Mouse (Mus musculus): ENCODE measurements around the gene Comp. TPM values are rescaled to one million over a fixed set of nuclear protein-coding genes. Genes with fewer than 3 reads are reported as not detected.
A peak's percentile ranks its signal among the peaks of the same experiment; 100 is the strongest.

Comp gene
- 5.1 and 7.3 TPM in 2 replicates for polyA plus RNA-seq (2015; fragmentation: Nextera tagmentation; extraction: Ambion mirVana)

- peak within 1 kb of the TSS; percentile 80 for H3K4me2 ChIP-seq (replicated peaks)
- H3K9ac ChIP-seq: no peak within 1 kb of the TSS; the same call in 1 of the 2 replicates
- H3K4me3 ChIP-seq (replicated peaks): peak within 1 kb of the TSS; percentile 45
- peaks cover 73% of the 10 kb centered on the region for H3K27me3 ChIP-seq
- no peaks in the 10 kb centered on the region for H3K36me3 ChIP-seq
- no peak within 1 kb of the TSS for H3K27ac ChIP-seq (replicated peaks)
- no peaks in the 10 kb centered on the region for H3K9me3 ChIP-seq (replicated peaks)
- H3K4me1 ChIP-seq: peaks cover 36% of the 10 kb centered on the region
- 4% methylated on average over 47 of the region's 47 CpGs for WGBS
- ATAC-seq (ENCODE audit: insufficient number of reproducible peaks, low FRiP score, low TSS enrichment, low read depth): no peak
These were observed at the start of gene Comp for GRCm38 (mm10) chr8:70373397-70374317. TSS of gene Comp (plus strand) at chr8:70373558.

DNA sequence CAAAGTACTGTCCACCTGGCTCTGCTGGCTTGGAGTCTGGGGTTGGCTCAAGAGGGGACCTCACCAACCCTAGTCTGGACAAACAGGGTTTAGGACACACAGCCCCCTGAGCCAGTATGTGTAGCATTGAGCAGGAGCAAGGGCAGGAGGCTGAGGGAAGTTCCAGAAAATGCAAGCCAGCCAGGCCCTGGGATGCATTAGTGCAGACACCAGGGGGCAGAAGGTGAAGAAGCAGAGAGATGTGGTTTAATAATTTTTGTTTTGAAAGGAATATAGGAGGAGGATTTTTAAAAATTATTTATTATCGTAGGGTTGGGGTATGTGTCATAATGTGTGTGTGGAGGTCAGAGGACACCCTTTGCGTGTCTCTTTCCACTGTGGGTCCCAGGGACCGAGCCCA is 49.6 kb upstream of the Comp start:
- 93% methylated on average over 3 of the region's 3 CpGs for WGBS

DNA sequence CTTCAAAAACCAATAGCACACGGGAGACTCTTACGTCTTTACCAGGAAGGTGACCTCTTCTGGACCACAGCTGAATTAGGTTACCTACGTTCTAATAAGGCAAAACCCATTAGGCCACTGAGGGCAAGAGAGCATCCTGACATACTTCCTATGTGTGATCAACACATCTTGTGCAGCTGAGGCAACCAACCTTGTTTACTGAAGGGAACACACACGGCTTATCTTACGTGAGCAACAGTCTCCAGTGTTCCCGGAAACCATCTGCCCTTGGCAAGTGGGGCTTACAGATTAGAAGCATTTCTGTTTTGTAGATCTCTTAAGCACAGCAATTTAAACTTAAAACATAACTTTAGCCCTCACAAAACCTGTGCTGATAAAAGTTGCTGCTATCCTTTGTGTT is 45.8 kb upstream of the Comp start:
- Histone ChIP-seq H3K27ac (replicated peaks) (no peak overlapping the region), H3K4me2 (replicated peaks) (no peak overlapping the region), H3K36me3 (peaks cover 36% of the 10 kb centered on the region), H3K4me3 (replicated peaks) (no peak overlapping the region), H3K9ac (no peak overlapping the region), H3K4me1 (peaks cover 26% of the 10 kb centered on the region), H3K27me3 (0 out of 2 replicates have a peak, but pooled peaks cover 4% of the 10 kb centered on the region), H3K9me3 (replicated peaks) (no peaks in the 10 kb centered on the region)
- no peak for ATAC-seq (ENCODE audit: insufficient number of reproducible peaks, low FRiP score, low TSS enrichment, low read depth)
- 93% methylated on average over 6 of the region's 6 CpGs for WGBS

More for the DNA sequence above, 49.6 kb upstream of the Comp start:
- H3K9me3 ChIP-seq (replicated peaks): no peaks in the 10 kb centered on the region
- H3K4me1 ChIP-seq: no peaks in the 10 kb centered on the region
- peaks cover 37% of the 10 kb centered on the region for H3K36me3 ChIP-seq
- no peak overlapping the region for H3K27ac ChIP-seq (replicated peaks)
- no peak overlapping the region for H3K4me3 ChIP-seq (replicated peaks)
- no peak for ATAC-seq (ENCODE audit: insufficient number of reproducible peaks, low FRiP score, low TSS enrichment, low read depth)
- no peak overlapping the region for H3K9ac ChIP-seq
- H3K4me2 ChIP-seq (replicated peaks): no peak overlapping the region
- H3K27me3 ChIP-seq: no peaks in the 10 kb centered on the region

GRCm38 (mm10) chr8:70329124-70329834 is 44.1 kb upstream of the Comp start, which contains the start of gene Gdf1:
TSS of gene Gdf1 (plus strand) at chr8:70329817.
- peaks cover 47% of the 10 kb centered on the region for H3K36me3 ChIP-seq
- H3K27me3 ChIP-seq: 0 out of 2 replicates have a peak, but pooled peaks cover 4% of the 10 kb centered on the region
- H3K4me2 ChIP-seq (replicated peaks): peak within 1 kb of the TSS; percentile 34
- WGBS: 33% methylated on average over 14 of the region's 14 CpGs
- no peak within 1 kb of the TSS for H3K27ac ChIP-seq (replicated peaks)
- peak within 1 kb of the TSS; percentile 4; the same call in 1 of the 2 replicates for H3K4me3 ChIP-seq (replicated peaks)
- H3K9ac ChIP-seq: no peak within 1 kb of the TSS
- H3K9me3 ChIP-seq (replicated peaks): no peaks in the 10 kb centered on the region
- peaks cover 27% of the 10 kb centered on the region for H3K4me1 ChIP-seq
- no peak for ATAC-seq (ENCODE audit: insufficient number of reproducible peaks, low FRiP score, low TSS enrichment, low read depth)

GRCm38 (mm10) chr8:70329835-70330740 is 43.3 kb upstream of the Comp start:
- WGBS: 15% methylated on average over 45 of the region's 45 CpGs

GRCm38 (mm10) chr8:70330741-70331364 is 42.5 kb upstream of the Comp start:
- no peaks in the 10 kb centered on the region for H3K9me3 ChIP-seq (replicated peaks)
- H3K9ac ChIP-seq: no peak overlapping the region
- H3K27me3 ChIP-seq: 0 out of 2 replicates have a peak, but pooled peaks cover 4% of the 10 kb centered on the region
- 37% methylated on average over 53 of the region's 53 CpGs for whole genome bisulfite sequencing
- H3K36me3 ChIP-seq: peaks cover 57% of the 10 kb centered on the region
- H3K27ac ChIP-seq (replicated peaks): no peak overlapping the region
- peaks cover 27% of the 10 kb centered on the region for H3K4me1 ChIP-seq
- peak overlapping the region; percentile 4; the same call in 1 of the 2 replicates for H3K4me3 ChIP-seq (replicated peaks)
- peak; percentile 29 for ATAC-seq (ENCODE audit: insufficient number of reproducible peaks, low FRiP score, low TSS enrichment, low read depth)
- peak overlapping the region; percentile 34 for H3K4me2 ChIP-seq (replicated peaks)

More at GRCm38 (mm10) chr8:70329835-70330740, 43.3 kb upstream of the Comp start:
- 0 out of 2 replicates have a peak, but pooled peaks cover 4% of the 10 kb centered on the region for H3K27me3 ChIP-seq
- H3K9me3 ChIP-seq (replicated peaks): no peaks in the 10 kb centered on the region
- peaks cover 49% of the 10 kb centered on the region for H3K36me3 ChIP-seq
- peak overlapping the region; percentile 34 for H3K4me2 ChIP-seq (replicated peaks)
- H3K4me3 ChIP-seq (replicated peaks): 0 out of 2 replicates have a peak overlapping the region, but pooled peaks have one; percentile 4
- ATAC-seq (ENCODE audit: insufficient number of reproducible peaks, low FRiP score, low TSS enrichment, low read depth): 0 out of 2 replicates have a peak, but pooled peaks have one; percentile 16
- no peak overlapping the region for H3K9ac ChIP-seq
- H3K27ac ChIP-seq (replicated peaks): no peak overlapping the region
- H3K4me1 ChIP-seq: peaks cover 27% of the 10 kb centered on the region

GRCm38 (mm10) chr8:70331526-70331925 is 41.8 kb upstream of the Comp start:
- no peak overlapping the region for H3K9ac ChIP-seq
- no peaks in the 10 kb centered on the region for H3K9me3 ChIP-seq (replicated peaks)
- H3K4me2 ChIP-seq (replicated peaks): no peak overlapping the region
- H3K27ac ChIP-seq (replicated peaks): no peak overlapping the region
- peaks cover 27% of the 10 kb centered on the region for H3K4me1 ChIP-seq
- 0 out of 2 replicates have a peak, but pooled peaks cover 4% of the 10 kb centered on the region for H3K27me3 ChIP-seq
- no peak for ATAC-seq (ENCODE audit: insufficient number of reproducible peaks, low FRiP score, low TSS enrichment, low read depth)
- no peak overlapping the region for H3K4me3 ChIP-seq (replicated peaks)
- WGBS: 70% methylated on average over 19 of the region's 19 CpGs
- H3K36me3 ChIP-seq: peaks cover 64% of the 10 kb centered on the region

DNA sequence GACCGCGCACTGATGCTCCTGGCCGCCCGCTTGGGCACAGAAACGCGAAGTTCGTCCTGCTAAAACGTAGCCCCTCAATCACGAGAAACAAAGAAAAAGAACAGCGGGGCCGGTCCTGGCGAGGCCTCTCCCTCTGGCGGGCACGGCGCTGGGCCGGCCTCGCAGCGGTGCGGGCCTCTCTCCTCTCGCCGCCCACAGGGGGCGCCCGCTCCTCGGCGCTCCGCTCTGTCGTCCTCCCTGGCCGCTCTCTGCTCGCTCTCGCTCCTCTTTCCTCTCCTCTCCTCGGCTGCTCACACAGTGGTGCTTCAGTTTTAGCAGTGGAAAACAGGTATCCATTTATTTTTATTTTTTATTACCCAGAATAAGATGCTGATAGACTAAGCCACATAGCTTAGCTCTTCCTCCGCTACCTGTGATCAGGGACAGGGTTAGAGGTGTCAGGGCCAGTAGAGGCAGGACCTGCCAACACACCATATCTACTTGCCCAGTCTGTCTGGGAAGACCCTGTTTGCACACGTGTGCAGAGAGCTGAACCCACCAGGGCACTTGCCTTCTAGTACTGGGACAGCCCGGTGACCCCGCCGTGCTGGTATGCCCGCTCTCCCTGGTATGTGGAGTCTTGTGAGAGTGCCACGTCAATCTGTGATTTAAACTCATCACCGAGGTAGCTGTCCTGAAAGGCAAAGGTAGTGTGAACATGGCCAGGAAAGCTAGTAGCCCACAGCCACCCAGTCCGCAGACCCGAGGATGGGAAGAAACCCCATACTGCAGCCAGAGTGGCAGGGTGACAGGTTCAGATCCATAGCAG is 41.1 kb upstream of the Comp start:
- Histone ChIP-seq H3K9ac (no peak overlapping the region), H3K4me2 (replicated peaks) (no peak overlapping the region), H3K4me1 (peaks cover 27% of the 10 kb centered on the region), H3K27me3 (0 out of 2 replicates have a peak, but pooled peaks cover 4% of the 10 kb centered on the region), H3K4me3 (replicated peaks) (no peak overlapping the region), H3K36me3 (peaks cover 69% of the 10 kb centered on the region), H3K27ac (replicated peaks) (no peak overlapping the region), H3K9me3 (replicated peaks) (no peaks in the 10 kb centered on the region)
- peak; percentile 77 for ATAC-seq (ENCODE audit: insufficient number of reproducible peaks, low FRiP score, low TSS enrichment, low read depth)
- WGBS: 26% methylated on average over 40 of the region's 41 CpGs

DNA sequence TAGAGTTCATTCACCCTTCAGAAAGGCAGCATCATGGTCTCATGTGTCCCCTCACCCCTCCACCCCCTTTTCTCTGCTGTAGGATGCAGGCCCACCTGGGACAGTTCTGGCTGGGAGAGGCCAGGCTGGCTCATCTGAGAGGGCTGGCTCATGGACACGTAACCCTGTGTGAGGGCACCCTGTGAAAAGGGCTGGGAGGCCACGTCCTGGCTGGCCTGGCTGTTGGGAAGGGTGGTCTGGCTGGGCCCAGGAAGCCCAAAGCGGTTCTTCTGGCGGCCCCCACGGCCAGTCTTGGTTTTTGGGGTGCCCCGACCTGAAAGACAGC is 40.5 kb upstream of the Comp start:
- ATAC-seq (ENCODE audit: insufficient number of reproducible peaks, low FRiP score, low TSS enrichment, low read depth): no peak
- Histone ChIP-seq H3K9ac (no peak overlapping the region), H3K9me3 (replicated peaks) (no peaks in the 10 kb centered on the region), H3K4me3 (replicated peaks) (no peak overlapping the region), H3K27ac (replicated peaks) (no peak overlapping the region), H3K4me1 (peaks cover 27% of the 10 kb centered on the region), H3K4me2 (replicated peaks) (no peak overlapping the region), H3K27me3 (0 out of 2 replicates have a peak, but pooled peaks cover 4% of the 10 kb centered on the region), H3K36me3 (peaks cover 69% of the 10 kb centered on the region)
- WGBS: 94% methylated on average over 6 of the region's 6 CpGs

Measured in embryonic facial prominence, embryonic 15.5 days (tissue).